Mouse (Mus musculus): Measurements from ENCODE around the gene Ppm1n.

Ppm1n gene

DNA sequence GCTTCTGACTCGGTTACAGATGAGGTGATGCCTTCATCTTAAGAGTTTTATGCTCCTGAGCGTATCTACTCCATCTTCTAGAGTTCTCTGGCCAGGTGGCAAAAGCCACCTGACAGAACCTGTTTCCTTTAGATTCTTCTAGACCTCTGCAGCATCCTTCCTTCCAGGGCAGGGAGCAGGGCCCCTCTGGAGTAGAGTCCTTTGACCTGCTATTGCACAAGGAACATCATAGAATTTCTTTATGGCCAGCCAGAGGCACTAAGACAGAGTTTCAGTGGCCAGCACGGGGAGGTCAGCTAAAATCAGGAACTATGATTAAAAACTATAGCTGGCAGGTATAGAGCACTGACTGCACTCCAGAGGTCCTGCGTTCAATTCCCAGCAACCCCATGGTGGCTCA is 27.8 kb downstream of the Ppm1n start:
- DNase-seq (ENCODE audit: low read depth, low spot score): no peak

- no peak for DNase-seq (ENCODE audit: low read depth, low spot score)
Measured at GRCm38 (mm10) chr7:19247511-19247910, 32.4 kb downstream of the Ppm1n start.

DNA sequence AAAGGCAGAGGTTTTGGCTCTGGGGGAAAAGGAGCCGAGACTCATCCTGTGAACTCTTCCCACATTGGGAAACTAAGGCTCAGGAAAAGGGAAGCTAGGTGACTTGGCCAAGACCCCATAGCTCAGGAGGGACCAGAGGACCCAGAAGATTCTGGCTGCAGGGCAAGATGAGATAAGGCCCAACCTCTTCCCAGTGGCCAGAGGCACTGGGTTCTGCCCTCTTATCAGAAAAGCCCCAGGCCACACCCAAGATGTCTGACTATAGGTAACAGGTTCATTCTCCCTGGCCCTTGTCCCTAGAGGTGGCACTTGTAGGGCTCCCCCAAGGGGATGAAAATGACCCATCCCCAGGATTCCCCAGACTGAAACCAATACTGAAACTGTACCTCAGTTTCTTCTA is 33.0 kb downstream of the Ppm1n start:
- no peak for DNase-seq (ENCODE audit: low read depth, low spot score)

- no peak for DNase-seq (ENCODE audit: low read depth, low spot score)
Measured at GRCm38 (mm10) chr7:19245083-19245482, 34.8 kb downstream of the Ppm1n start.

DNA sequence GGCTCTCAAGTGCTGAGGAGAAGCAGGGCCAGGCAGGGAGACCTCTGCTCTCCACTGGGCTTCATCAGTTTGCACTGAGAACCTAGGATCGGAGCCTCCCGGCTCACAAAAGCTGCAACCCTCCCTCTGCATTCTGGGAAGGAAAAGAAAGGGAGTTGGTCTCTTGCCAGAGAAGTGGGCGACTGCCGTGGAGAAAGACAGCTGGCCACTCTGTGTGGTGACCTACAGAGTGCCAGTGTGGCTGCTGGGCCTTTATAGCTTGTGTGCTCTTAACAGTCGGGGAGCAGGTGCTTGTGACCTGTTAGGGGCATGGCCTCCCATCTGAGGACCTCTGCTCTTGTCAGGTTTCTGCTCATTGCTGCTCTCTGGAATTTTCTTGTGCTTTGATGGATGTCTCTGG is 36.0 kb downstream of the Ppm1n start:
- no peak for DNase-seq (ENCODE audit: low read depth, low spot score)

- DNase-seq (ENCODE audit: low read depth, low spot score): no peak
Measured at GRCm38 (mm10) chr7:19242005-19242404, 37.9 kb downstream of the Ppm1n start.

DNA sequence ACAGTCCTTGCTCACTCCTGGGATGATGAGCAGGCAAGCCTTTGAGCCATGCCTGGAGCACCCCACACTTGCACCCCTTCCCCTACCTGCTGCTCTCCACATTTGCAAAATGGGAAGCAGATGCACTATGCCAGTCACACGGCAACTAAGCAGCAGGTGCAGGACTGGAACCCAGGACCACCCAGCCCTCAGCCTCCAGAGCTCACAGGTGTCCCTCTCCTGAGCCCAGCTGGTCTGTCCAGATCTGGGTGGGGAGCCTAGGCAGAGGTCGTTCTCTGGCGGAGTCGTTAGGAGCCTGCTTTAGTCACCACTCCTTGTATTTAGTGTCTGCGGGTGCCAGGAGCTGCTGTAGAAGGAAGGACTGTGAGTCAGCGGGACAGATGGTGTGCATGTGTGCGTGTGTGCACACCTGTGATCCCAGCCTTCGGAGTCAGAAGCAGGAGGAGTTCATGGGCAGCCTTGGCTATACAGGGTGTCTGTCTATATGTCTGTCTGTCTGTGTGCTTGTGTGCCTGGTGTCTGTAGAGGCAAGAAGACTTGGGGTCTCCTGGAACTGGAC is 38.9 kb downstream of the Ppm1n start:
- DNase-seq (ENCODE audit: low read depth, low spot score): no peak

DNA sequence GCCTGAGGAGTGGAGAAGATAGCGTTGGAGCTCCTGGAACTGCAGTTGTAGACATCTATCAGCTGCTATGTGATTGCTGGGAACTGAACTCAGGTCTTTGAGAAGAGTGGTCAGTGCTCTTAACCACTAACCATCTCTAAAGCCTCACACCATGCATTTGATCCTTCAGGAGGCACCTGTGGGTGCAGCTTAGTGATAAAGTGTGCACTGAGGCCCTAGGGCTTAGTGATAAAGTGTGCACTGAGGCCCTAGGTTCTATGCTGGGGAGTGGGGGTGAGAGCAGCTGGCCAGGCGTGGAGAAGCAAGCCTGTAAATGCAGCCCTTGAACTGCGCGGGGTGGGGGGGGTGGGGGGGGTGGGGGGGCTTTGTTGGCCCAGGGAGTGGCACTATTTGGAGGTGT is 39.9 kb downstream of the Ppm1n start:
- DNase-seq (ENCODE audit: low read depth, low spot score): no peak

- peak; percentile 89 for DNase-seq (ENCODE audit: low read depth, low spot score)
Measured at GRCm38 (mm10) chr7:19239423-19239822, 40.4 kb downstream of the Ppm1n start.

- no peak for DNase-seq (ENCODE audit: low read depth, low spot score)
Measured at GRCm38 (mm10) chr7:19238344-19238743, 41.5 kb downstream of the Ppm1n start.

GRCm38 (mm10) chr7:19236411-19236810 is 43.5 kb downstream of the Ppm1n start:
- no peak for DNase-seq (ENCODE audit: low read depth, low spot score)

- DNase-seq (ENCODE audit: low read depth, low spot score): no peak
Measured at GRCm38 (mm10) chr7:19235092-19235671, 44.7 kb downstream of the Ppm1n start.

- DNase-seq (ENCODE audit: low read depth, low spot score): no peak
Measured at GRCm38 (mm10) chr7:19234652-19235051, 45.2 kb downstream of the Ppm1n start.

GRCm38 (mm10) chr7:19231849-19232248 is 48.0 kb downstream of the Ppm1n start:
- DNase-seq (ENCODE audit: low read depth, low spot score): no peak

DNA sequence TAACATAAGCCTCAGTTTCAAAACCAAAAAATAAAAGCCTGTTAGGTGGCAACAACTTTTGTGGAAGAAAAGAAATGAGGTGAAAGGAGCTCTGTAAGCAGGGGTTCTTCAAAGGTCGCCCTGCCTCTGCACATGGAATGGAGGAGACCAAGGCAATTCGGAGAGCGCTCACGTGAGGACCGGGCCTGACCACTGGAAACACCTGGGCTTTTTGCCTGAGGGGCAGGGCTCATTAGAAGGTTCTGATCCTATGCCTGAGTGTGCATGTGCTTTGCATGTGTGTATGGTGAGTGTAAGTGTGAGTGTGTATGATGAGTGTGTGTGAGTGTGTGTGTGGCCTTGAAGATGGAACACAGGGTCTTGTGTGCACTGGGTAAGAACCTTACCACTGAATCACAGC is 49.0 kb downstream of the Ppm1n start:
- DNase-seq (ENCODE audit: low read depth, low spot score): no peak

- DNase-seq (ENCODE audit: low read depth, low spot score): no peak
Measured at GRCm38 (mm10) chr7:19230041-19230580, 49.8 kb downstream of the Ppm1n start.

DNA sequence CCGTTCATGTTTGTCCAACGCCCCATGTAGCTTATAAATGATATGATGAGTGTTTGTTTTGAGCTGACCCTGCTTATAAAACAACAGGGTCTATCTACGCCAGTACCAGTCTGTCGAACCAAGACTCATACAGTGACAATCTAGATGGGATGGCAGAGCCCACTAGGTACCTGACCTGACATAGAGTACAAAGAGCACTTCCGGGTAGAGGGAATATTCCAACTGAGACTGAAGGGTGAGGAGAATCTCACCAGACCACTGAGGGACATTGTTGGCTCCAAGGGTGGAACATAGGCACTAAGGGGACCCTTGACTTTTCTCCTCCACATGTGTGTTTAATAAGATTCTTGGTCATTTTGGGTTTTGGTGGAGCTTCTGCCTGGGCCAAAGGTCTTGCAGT is 50.5 kb downstream of the Ppm1n start:
- no peak for DNase-seq (ENCODE audit: low read depth, low spot score)

DNA sequence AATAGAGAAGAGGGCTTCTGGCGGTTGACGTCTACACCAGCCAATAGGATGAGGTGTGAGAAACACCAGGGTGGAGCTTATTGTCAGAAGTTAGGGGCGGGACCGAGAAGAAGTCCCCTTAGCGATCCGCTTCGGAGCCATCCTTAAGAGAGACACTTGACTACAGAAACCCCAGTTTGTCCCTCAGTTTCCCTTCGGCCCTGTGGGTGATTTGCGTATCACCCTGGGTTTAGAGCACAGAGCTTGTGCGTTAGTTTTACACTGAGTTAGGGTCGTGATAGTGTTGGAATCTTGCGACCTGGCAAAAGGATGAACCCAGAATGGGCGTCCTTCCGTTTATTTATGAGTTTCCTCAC is 51.1 kb downstream of the Ppm1n start:
- no peak for DNase-seq (ENCODE audit: low read depth, low spot score)

DNA sequence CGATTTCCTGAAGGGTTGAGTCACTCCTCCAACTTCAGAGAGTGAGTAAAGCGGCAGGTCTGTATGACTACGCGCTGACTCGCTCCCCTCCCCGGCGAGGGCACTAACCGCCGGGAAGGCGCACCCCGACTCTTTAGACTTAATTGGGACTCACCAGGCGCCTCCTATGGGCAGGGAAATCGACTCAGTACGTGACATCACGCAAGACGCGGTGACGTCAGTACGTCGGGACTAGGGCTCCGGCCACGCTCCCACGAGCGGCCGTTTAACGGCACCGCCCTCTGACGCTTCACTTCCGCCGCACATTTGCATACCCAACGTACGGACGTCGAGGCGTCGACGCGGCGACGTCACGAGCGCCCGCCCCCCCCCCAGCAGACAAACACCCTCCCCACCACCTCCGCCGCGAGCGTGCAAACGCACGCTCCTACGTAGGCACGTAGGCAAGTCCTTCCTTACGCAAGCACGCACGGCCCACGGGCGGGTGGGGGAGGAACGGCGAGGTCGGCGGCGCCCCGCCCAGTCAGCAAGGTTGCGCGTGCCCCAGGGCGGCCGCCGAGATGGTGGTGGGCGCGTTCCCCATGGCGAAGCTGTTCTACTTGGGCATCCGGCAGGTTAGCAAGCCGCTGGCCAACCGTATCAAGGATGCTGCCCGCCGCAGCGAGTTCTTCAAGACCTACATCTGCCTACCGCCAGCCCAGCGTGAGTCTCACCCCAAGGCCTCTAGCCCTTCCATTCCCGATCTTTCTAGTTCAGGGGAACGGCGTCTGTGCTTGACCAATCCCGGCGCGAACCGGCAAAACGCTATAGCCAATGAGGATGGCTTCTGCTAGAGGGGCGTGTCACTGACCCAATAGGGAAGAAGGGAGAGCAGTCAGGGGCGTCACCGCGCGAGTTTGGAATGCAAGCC is 51.7 kb downstream of the Ppm1n start, which contains the start of gene Opa3:
TSS of gene Opa3 (plus strand) at position 452 of the 910 bp plus-strand sequence.
- peak; percentile 100 for DNase-seq (ENCODE audit: low read depth, low spot score)

- no peak for DNase-seq (ENCODE audit: low read depth, low spot score)
Measured at GRCm38 (mm10) chr7:19226817-19227797, 52.8 kb downstream of the Ppm1n start.

Data from A20 (cell line).